Mouse (Mus musculus) cerebellum, adult 11-12 months (tissue): ENCODE measurements around the gene Sec16a.
A peak's percentile ranks its signal among the peaks of the same experiment; 100 is the strongest.
"Not testable (repeated sequence)": the region's sequence is repeated elsewhere in the genome, so short reads cannot be mapped to it uniquely, and the experiment has no call there.

Source experiments
- DNase-seq: peaks from one replicate; pipeline ENCODE4 v3.0.0; 2022

Sec16a gene

GRCm38 (mm10) chr2:26380871-26381270 lies 64.1 kb downstream of the Sec16a start:
- not testable (repeated sequence) for DNase-seq

- peak; percentile 80 for DNase-seq
Observed at GRCm38 (mm10) chr2:26380131-26380771, 64.8 kb downstream of the Sec16a start, which contains the start of gene Snapc4. TSS of gene Snapc4 (minus strand) at chr2:26380653.

- no peak for DNase-seq
Observed at GRCm38 (mm10) chr2:26372396-26372795, 72.6 kb downstream of the Sec16a start.

GRCm38 (mm10) chr2:26368572-26368971 lies 76.4 kb downstream of the Sec16a start:
- no peak for DNase-seq

- no peak for DNase-seq
Observed at GRCm38 (mm10) chr2:26367911-26368310, 77.1 kb downstream of the Sec16a start.

GRCm38 (mm10) chr2:26364738-26365465 lies 80.1 kb downstream of the Sec16a start:
- peak; percentile 76 for DNase-seq

GRCm38 (mm10) chr2:26363481-26363880 lies 81.5 kb downstream of the Sec16a start:
- no peak for DNase-seq

GRCm38 (mm10) chr2:26362991-26363390 lies 82.0 kb downstream of the Sec16a start:
- no peak for DNase-seq

- DNase-seq: no peak
Observed at GRCm38 (mm10) chr2:26360772-26361171, 84.2 kb downstream of the Sec16a start, which contains the start of gene Card9. TSS of gene Card9 (minus strand) at chr2:26360918.

- no peak for DNase-seq
Observed at GRCm38 (mm10) chr2:26359983-26360382, 85.0 kb downstream of the Sec16a start.
